Mouse (Mus musculus) NIH3T3 (cell line): ENCODE results near the gene Noxo1.
"Not testable (repeated sequence)": the region's sequence is repeated elsewhere in the genome, so short reads cannot be mapped to it uniquely, and the experiment has no call there.

Experiments used
- DNase-seq: peaks from one replicate; pipeline ENCODE4 v3.0.0-alpha.2; 2012; ENCODE audit warnings: low read depth

Gene Noxo1

GRCm38 (mm10) chr17:24696011-24696697 is at the start of gene Noxo1, which contains the start of gene Gfer:
Gene Noxo1, plus strand, starts transcription at chr17:24696234.
Gene Gfer, minus strand, starts transcription at chr17:24696156.
- DNase-seq: peak; percentile 94

GRCm38 (mm10) chr17:24646381-24646780 is 49.7 kb upstream of the Noxo1 start:
- DNase-seq: no peak

GRCm38 (mm10) chr17:24647493-24647892 is 48.5 kb upstream of the Noxo1 start:
- no peak for DNase-seq

GRCm38 (mm10) chr17:24648731-24649377 is 47.2 kb upstream of the Noxo1 start:
- peak; percentile 25 for DNase-seq

GRCm38 (mm10) chr17:24649581-24650069 is 46.4 kb upstream of the Noxo1 start:
- peak; percentile 47 for DNase-seq

- peak; percentile 21 for DNase-seq
Observed at GRCm38 (mm10) chr17:24650070-24650616, 45.9 kb upstream of the Noxo1 start, which contains the start of gene Slc9a3r2. Gene Slc9a3r2, minus strand, starts transcription at chr17:24650327.

GRCm38 (mm10) chr17:24650766-24651165 is 45.3 kb upstream of the Noxo1 start:
- no peak for DNase-seq

- DNase-seq: no peak
Observed at GRCm38 (mm10) chr17:24651835-24652234, 44.2 kb upstream of the Noxo1 start.

- peak; percentile 84 for DNase-seq
Observed at GRCm38 (mm10) chr17:24653967-24654710, 41.9 kb upstream of the Noxo1 start.

- DNase-seq: no peak
Observed at GRCm38 (mm10) chr17:24654969-24655368, 41.1 kb upstream of the Noxo1 start.

- DNase-seq: no peak
Observed at GRCm38 (mm10) chr17:24658017-24658758, 37.8 kb upstream of the Noxo1 start, which contains the start of gene Npw. Gene Npw, minus strand, starts transcription at chr17:24658457.

GRCm38 (mm10) chr17:24667011-24667410 is 29.0 kb upstream of the Noxo1 start:
- DNase-seq: not testable (repeated sequence)

- peak; percentile 82 for DNase-seq
Observed at GRCm38 (mm10) chr17:24667416-24667815, 28.6 kb upstream of the Noxo1 start.

GRCm38 (mm10) chr17:24669214-24669544 is 26.9 kb upstream of the Noxo1 start:
- DNase-seq: not testable (repeated sequence)

GRCm38 (mm10) chr17:24669545-24670245 is 26.3 kb upstream of the Noxo1 start, which contains the start of gene Zfp598:
Gene Zfp598, plus strand, starts transcription at chr17:24669687.
- peak; percentile 98 for DNase-seq

- DNase-seq: peak; percentile 46
Observed at GRCm38 (mm10) chr17:24670246-24670844, 25.7 kb upstream of the Noxo1 start.

GRCm38 (mm10) chr17:24671346-24671745 is 24.7 kb upstream of the Noxo1 start:
- no peak for DNase-seq

GRCm38 (mm10) chr17:24672141-24672540 is 23.9 kb upstream of the Noxo1 start:
- peak; percentile 62 for DNase-seq

- no peak for DNase-seq
Observed at GRCm38 (mm10) chr17:24674277-24674676, 21.8 kb upstream of the Noxo1 start.

- peak; percentile 92 for DNase-seq
Observed at GRCm38 (mm10) chr17:24676187-24676586, 19.8 kb upstream of the Noxo1 start.
